Mouse (Mus musculus) brain, embryonic 14.5 days (tissue): Measurements from ENCODE around the gene Tgif2.

Experiments
- CTCF ChIP-seq: fragments of 200-500 bp; IDR thresholded peaks from 2 replicates; pipeline ENCODE4 v1.5.1; 2012; ENCODE audit warnings: inconsistent platforms, mild to moderate bottlenecking, moderate library complexity, borderline replicate concordance; ENCODE audit not compliant: insufficient read depth, insufficient read length; ENCODE audit errors: extremely low read depth
- POLR2A ChIP-seq: fragments of 200-500 bp; IDR thresholded peaks from 2 replicates; pipeline ENCODE4 v1.6.1; 2012; ENCODE audit warnings: mild to moderate bottlenecking, inconsistent platforms, borderline replicate concordance; ENCODE audit not compliant: poor library complexity, insufficient read depth, insufficient read length, severe bottlenecking; ENCODE audit errors: extremely low read depth

DNA sequence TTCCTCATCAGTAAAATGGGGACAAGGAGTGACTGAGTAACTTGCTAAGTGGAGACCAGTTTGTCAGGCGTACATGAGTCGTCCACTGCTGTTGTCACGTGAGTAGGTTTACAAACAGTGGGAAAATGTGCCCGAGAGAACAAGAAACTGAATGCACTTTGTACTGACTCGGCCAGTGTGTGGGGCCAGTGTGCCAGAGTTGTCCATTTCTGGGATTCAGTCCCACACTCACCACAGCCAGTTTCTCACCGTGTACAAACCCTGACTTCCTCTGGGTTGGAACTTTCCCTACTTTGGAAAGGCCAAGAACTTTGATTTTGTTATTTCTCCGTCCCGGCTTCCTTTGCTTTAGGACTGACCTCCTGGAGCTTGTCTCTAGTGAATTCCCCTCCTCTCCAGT lies 29.2 kb downstream of the Tgif2 start:
- TF ChIP-seq POLR2A, result no peak
- no peak for TF ChIP-seq CTCF
